Mouse (Mus musculus) heart, embryonic 10.5 days (tissue): ENCODE measurements around the gene Zfp467. TPM values are rescaled to one million over a fixed set of nuclear protein-coding genes. Genes with fewer than 3 reads are reported as not detected.

Experiments used
- DNase-seq: peaks from one replicate; pipeline ENCODE4 v3.0.0-alpha.2; 2017; ENCODE audit warnings: low spot score
- H3K27ac ChIP-seq: fragments of 300-500 bp; sonication (generic); 2 replicates; pipeline ENCODE4 v1.5.1; 2016; ENCODE audit warnings: mild to moderate bottlenecking
- H3K27me3 ChIP-seq: fragments of 300-500 bp; sonication (generic); 2 replicates; pipeline ENCODE4 v1.6.1; 2016; ENCODE audit warnings: mild to moderate bottlenecking; ENCODE audit not compliant: poor library complexity, insufficient read depth, severe bottlenecking
- H3K36me3 ChIP-seq: fragments of 300-500 bp; sonication (generic); 2 replicates; pipeline ENCODE4 v1.6.1; 2016; ENCODE audit warnings: mild to moderate bottlenecking, moderate library complexity
- H3K4me1 ChIP-seq: fragments of 300-500 bp; sonication (generic); 2 replicates; pipeline ENCODE4 v1.6.1; 2016; ENCODE audit warnings: mild to moderate bottlenecking
- H3K4me3 ChIP-seq: fragments of 300-500 bp; sonication (generic); 2 replicates; pipeline ENCODE4 v1.5.1; 2016; ENCODE audit warnings: mild to moderate bottlenecking, moderate library complexity
- H3K9me3 ChIP-seq: fragments of 300-500 bp; sonication (generic); 2 replicates; pipeline ENCODE4 v1.6.1; 2016; ENCODE audit warnings: mild to moderate bottlenecking, moderate library complexity
- WGBS: fragments of 180-500 bp; shearing (Covaris S2); methylation state at CpG from one replicate; pipeline ENCODE4 v1.1.7; 2016; 5-methylcytosine and 5-hydroxymethylcytosine counted together
- polyA plus RNA-seq: library from polyadenylated mRNA; unstranded; fragments of >200 nt; fragmentation: Nextera tagmentation; extraction: Ambion mirVana; gene quantifications from 2 replicates; pipeline ENCODE4 v1.2.1, GENCODE M21; 2016

The Zfp467 gene
- polyA plus RNA-seq, 1 experiment from 2014 or later: 13.9 TPM

DNA sequence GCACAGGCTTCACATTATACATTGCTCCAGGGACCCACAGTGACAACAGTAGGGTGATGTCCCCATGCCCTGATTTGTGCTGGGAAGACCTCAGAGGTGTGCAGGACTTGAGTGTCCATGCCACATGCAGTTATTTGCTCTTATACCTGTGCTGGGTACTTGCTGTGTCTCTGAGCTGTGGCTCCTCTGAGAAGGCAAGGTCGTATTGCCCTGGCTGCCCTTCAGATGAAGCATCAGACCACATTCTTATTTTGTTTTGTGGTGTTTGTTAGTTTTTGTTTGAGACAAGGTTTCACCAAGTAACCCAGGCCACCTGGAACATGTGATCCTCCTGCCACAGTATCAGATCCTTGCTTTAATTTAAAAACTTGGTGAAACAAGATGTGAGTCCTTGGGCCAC lies 30.7 kb downstream of the Zfp467 start:
- Histone ChIP-seq H3K4me1 (no peaks in the 10 kb centered on the region), H3K4me3 (no peak overlapping the region), H3K27me3 (no peaks in the 10 kb centered on the region), H3K9me3 (no peaks in the 10 kb centered on the region), H3K27ac (no peak overlapping the region), H3K36me3 (peaks cover 84% of the 10 kb centered on the region)
- WGBS: 88% methylated on average over 1 of the region's 1 CpGs
- no peak for DNase-seq

- Histone ChIP-seq H3K4me3 (no peak overlapping the region), H3K27ac (no peak overlapping the region), H3K27me3 (no peaks in the 10 kb centered on the region), H3K9me3 (no peaks in the 10 kb centered on the region), H3K36me3 (peaks cover 99% of the 10 kb centered on the region), H3K4me1 (peaks cover 2% of the 10 kb centered on the region; the same call in 1 of the 2 replicates)
- no peak for DNase-seq
- WGBS: 82% methylated on average over 10 of the region's 10 CpGs
Observed at GRCm38 (mm10) chr6:48413081-48413480, 32.5 kb downstream of the Zfp467 start.

- Histone ChIP-seq H3K9me3 (no peaks in the 10 kb centered on the region), H3K4me3 (no peak overlapping the region), H3K27me3 (no peaks in the 10 kb centered on the region), H3K36me3 (peaks cover 99% of the 10 kb centered on the region), H3K4me1 (peaks cover 2% of the 10 kb centered on the region; the same call in 1 of the 2 replicates), H3K27ac (no peak overlapping the region)
- no peak for DNase-seq
- WGBS: 79% methylated on average over 3 of the region's 3 CpGs
Observed at GRCm38 (mm10) chr6:48412662-48413061, 33.0 kb downstream of the Zfp467 start.

- H3K36me3 ChIP-seq: peaks cover 100% of the 10 kb centered on the region
- no peak overlapping the region for H3K27ac ChIP-seq
- peak; percentile 35 for DNase-seq
- 88% methylated on average over 4 of the region's 4 CpGs for WGBS
- peaks cover 2% of the 10 kb centered on the region; the same call in 1 of the 2 replicates for H3K4me1 ChIP-seq
- H3K27me3 ChIP-seq: no peaks in the 10 kb centered on the region
- no peaks in the 10 kb centered on the region for H3K9me3 ChIP-seq
- H3K4me3 ChIP-seq: no peak overlapping the region
Observed at GRCm38 (mm10) chr6:48412147-48412546, 33.5 kb downstream of the Zfp467 start.

- Histone ChIP-seq H3K4me1 (peaks cover 2% of the 10 kb centered on the region; the same call in 1 of the 2 replicates), H3K9me3 (no peaks in the 10 kb centered on the region), H3K27ac (no peak overlapping the region), H3K36me3 (peaks cover 100% of the 10 kb centered on the region), H3K4me3 (no peak overlapping the region), H3K27me3 (no peaks in the 10 kb centered on the region)
- 78% methylated on average over 6 of the region's 6 CpGs for WGBS
- DNase-seq: peak; percentile 63
Observed at GRCm38 (mm10) chr6:48411193-48412092, 34.2 kb downstream of the Zfp467 start.

GRCm38 (mm10) chr6:48410551-48410950 lies 35.1 kb downstream of the Zfp467 start:
- no peak overlapping the region for H3K27ac ChIP-seq

GRCm38 (mm10) chr6:48409726-48410343 lies 35.8 kb downstream of the Zfp467 start:
- peaks cover 2% of the 10 kb centered on the region; the same call in 1 of the 2 replicates for H3K4me1 ChIP-seq
- no peak for DNase-seq
- WGBS: 93% methylated on average over 4 of the region's 4 CpGs
- peaks cover 100% of the 10 kb centered on the region for H3K36me3 ChIP-seq
- no peaks in the 10 kb centered on the region for H3K27me3 ChIP-seq
- H3K27ac ChIP-seq: no peak overlapping the region
- no peak overlapping the region for H3K4me3 ChIP-seq
- no peaks in the 10 kb centered on the region for H3K9me3 ChIP-seq

More at GRCm38 (mm10) chr6:48410551-48410950, 35.1 kb downstream of the Zfp467 start:
- H3K36me3 ChIP-seq: peaks cover 100% of the 10 kb centered on the region
- H3K4me3 ChIP-seq: no peak overlapping the region
- H3K4me1 ChIP-seq: peaks cover 2% of the 10 kb centered on the region; the same call in 1 of the 2 replicates
- no peaks in the 10 kb centered on the region for H3K9me3 ChIP-seq
- no peaks in the 10 kb centered on the region for H3K27me3 ChIP-seq
- DNase-seq: peak; percentile 25
- 79% methylated on average over 3 of the region's 3 CpGs for WGBS

- Histone ChIP-seq H3K27me3 (no peaks in the 10 kb centered on the region), H3K27ac (no peak overlapping the region), H3K4me3 (no peak overlapping the region), H3K9me3 (no peaks in the 10 kb centered on the region), H3K4me1 (peaks cover 17% of the 10 kb centered on the region; the same call in 1 of the 2 replicates), H3K36me3 (peaks cover 61% of the 10 kb centered on the region)
- DNase-seq: peak; percentile 68
- 90% methylated on average over 5 of the region's 5 CpGs for WGBS
Observed at GRCm38 (mm10) chr6:48404071-48404470, 41.6 kb downstream of the Zfp467 start.

GRCm38 (mm10) chr6:48399906-48400305 lies 45.7 kb downstream of the Zfp467 start:
- H3K27ac ChIP-seq: no peak overlapping the region
- 89% methylated on average over 5 of the region's 5 CpGs for WGBS
- DNase-seq: no peak
- peaks cover 19% of the 10 kb centered on the region for H3K36me3 ChIP-seq
- H3K27me3 ChIP-seq: no peaks in the 10 kb centered on the region
- H3K4me1 ChIP-seq: peaks cover 41% of the 10 kb centered on the region
- no peaks in the 10 kb centered on the region for H3K9me3 ChIP-seq
- H3K4me3 ChIP-seq: no peak overlapping the region

- Histone ChIP-seq H3K4me3 (peak overlapping the region; percentile 90; the same call in 1 of the 2 replicates), H3K9me3 (no peaks in the 10 kb centered on the region), H3K27me3 (no peaks in the 10 kb centered on the region), H3K4me1 (peaks cover 36% of the 10 kb centered on the region), H3K27ac (peak overlapping the region; percentile 96; the same call in 1 of the 2 replicates), H3K36me3 (0 out of 2 replicates have a peak, but pooled peaks cover 3% of the 10 kb centered on the region)
- WGBS: 39% methylated on average over 4 of the region's 4 CpGs
- DNase-seq: no peak
Observed at GRCm38 (mm10) chr6:48397336-48397735, 48.3 kb downstream of the Zfp467 start.

DNA sequence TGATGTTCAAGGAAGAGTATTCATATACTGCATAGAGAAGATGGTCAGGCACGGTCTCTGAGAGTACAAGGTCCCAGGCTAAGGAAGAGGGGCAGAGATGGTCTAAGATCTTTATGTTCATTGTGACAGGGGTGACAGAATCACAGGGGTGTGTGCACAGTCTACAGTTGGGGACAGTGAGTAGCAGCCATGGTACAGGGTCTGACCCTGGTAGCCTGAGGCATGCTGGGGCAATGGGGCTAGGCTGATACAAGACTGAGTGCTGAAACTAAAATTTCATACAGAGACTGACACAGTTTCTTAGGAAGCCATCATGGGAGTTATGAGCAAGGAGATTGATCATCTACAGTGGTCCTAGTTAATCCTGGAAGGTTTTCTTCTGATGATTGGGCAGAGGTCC lies 48.9 kb downstream of the Zfp467 start:
- no peaks in the 10 kb centered on the region for H3K27me3 ChIP-seq
- no peaks in the 10 kb centered on the region for H3K9me3 ChIP-seq
- WGBS: 94% methylated on average over 1 of the region's 1 CpGs
- H3K27ac ChIP-seq: peak overlapping the region; percentile 96
- DNase-seq: no peak
- peaks cover 34% of the 10 kb centered on the region for H3K4me1 ChIP-seq
- 0 out of 2 replicates have a peak, but pooled peaks cover 2% of the 10 kb centered on the region for H3K36me3 ChIP-seq
- H3K4me3 ChIP-seq: peak overlapping the region; percentile 90

DNA sequence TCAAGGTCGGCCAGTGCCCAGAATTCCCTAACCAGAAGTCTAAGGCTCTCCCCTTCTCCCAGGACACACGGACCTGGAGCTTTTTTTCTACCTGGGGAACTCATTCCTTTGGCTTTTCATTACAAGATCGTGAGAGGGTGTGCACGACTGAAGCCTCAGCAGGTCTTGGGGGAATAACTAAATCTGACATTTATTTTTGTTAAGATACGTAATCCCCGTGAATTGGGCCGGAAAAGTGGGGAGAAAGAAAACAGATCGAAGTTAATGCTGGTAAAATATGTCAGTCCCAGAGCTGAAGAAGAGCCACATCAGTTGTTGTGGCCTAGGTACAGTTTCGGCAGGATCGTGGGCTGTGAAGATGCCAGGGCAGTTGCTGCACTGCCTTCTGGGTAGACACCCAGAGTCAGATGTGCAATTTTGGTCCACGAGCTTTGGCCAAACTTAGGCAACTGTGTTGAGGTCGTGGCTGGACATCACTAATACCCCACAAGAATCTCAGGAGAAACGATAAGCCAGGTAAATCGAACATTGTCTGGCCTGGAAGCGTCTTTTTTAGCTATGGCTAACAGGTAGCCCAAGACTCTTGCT lies 49.5 kb downstream of the Zfp467 start:
- no peaks in the 10 kb centered on the region for H3K9me3 ChIP-seq
- H3K4me3 ChIP-seq: peak overlapping the region; percentile 90
- H3K27ac ChIP-seq: peak overlapping the region; percentile 96
- WGBS: 33% methylated on average over 15 of the region's 15 CpGs
- H3K27me3 ChIP-seq: no peaks in the 10 kb centered on the region
- DNase-seq: no peak
- H3K36me3 ChIP-seq: no peaks in the 10 kb centered on the region
- peaks cover 30% of the 10 kb centered on the region for H3K4me1 ChIP-seq
